Mouse (Mus musculus) intestine, postnatal 0 days (tissue): ENCODE data around the gene AW549877. TPM values are rescaled to one million over a fixed set of nuclear protein-coding genes. Genes with fewer than 3 reads are reported as not detected.

ENCODE experiments used
- ATAC-seq: fragments of 200-750 bp; cut with Nextera tagmentation; 2 replicates; pipeline ENCODE4 v1.8.0; 2017; ENCODE audit warnings: mild to moderate bottlenecking, moderate TSS enrichment, moderate library complexity
- H3K27ac ChIP-seq: fragments of 300-500 bp; sonication (generic); 2 replicates; pipeline ENCODE4 v1.5.1; 2014; ENCODE audit warnings: mild to moderate bottlenecking, low read depth, low read length, moderate library complexity
- H3K27me3 ChIP-seq: fragments of 300-500 bp; sonication (generic); replicated peaks from 2 replicates; pipeline ENCODE4 v1.6.1; 2014; ENCODE audit warnings: low read length, mixed read lengths; ENCODE audit not compliant: control insufficient read depth, insufficient read depth
- H3K36me3 ChIP-seq: fragments of 300-500 bp; sonication (generic); 2 replicates; pipeline ENCODE4 v1.6.1; 2014; ENCODE audit warnings: mild to moderate bottlenecking, moderate library complexity; ENCODE audit not compliant: control insufficient read depth, insufficient read depth
- H3K4me1 ChIP-seq: fragments of 300-500 bp; sonication (generic); replicated peaks from 2 replicates; pipeline ENCODE4 v1.6.1; 2014; ENCODE audit warnings: antibody characterized with exemption, low read length, mixed read lengths; ENCODE audit not compliant: control insufficient read depth, insufficient read depth
- H3K4me2 ChIP-seq: fragments of 300-500 bp; sonication (generic); replicated peaks from 2 replicates; pipeline ENCODE4 v1.6.1; 2014; ENCODE audit warnings: low read depth, mild to moderate bottlenecking, moderate library complexity
- H3K4me3 ChIP-seq: fragments of 300-500 bp; sonication (generic); 2 replicates; pipeline ENCODE4 v1.5.1; 2014; ENCODE audit warnings: low read depth, low read length
- H3K9ac ChIP-seq: fragments of 300-500 bp; sonication (generic); 2 replicates; pipeline ENCODE4 v1.6.1; 2014; ENCODE audit warnings: mild to moderate bottlenecking, low read depth, low read length
- H3K9me3 ChIP-seq: fragments of 300-500 bp; sonication (generic); 2 replicates; pipeline ENCODE4 v1.6.1; 2016; ENCODE audit warnings: mixed run types; ENCODE audit not compliant: control insufficient read depth
- CTCF ChIP-seq: sonication (generic); IDR thresholded peaks from 2 replicates; pipeline ENCODE4 v1.5.1; 2016; ENCODE audit warnings: low read depth, mild to moderate bottlenecking, control low read depth, antibody characterized with exemption, moderate library complexity
- WGBS: fragments of 180-500 bp; shearing (Covaris S2); extraction: QIAGEN DNeasy Blood & Tissue Kit; methylation state at CpG from one replicate; pipeline ENCODE4 v1.1.7; 2014; 5-methylcytosine and 5-hydroxymethylcytosine counted together
- polyA plus RNA-seq: library from polyadenylated mRNA; unstranded; fragments of >200 nt; fragmentation: Nextera tagmentation; extraction: Ambion mirVana; gene quantifications from 2 replicates; pipeline ENCODE4 v1.2.1, GENCODE M21; 2015

Gene AW549877
- polyA plus RNA-seq, 1 experiment from 2014 or later = 13.5 TPM

DNA sequence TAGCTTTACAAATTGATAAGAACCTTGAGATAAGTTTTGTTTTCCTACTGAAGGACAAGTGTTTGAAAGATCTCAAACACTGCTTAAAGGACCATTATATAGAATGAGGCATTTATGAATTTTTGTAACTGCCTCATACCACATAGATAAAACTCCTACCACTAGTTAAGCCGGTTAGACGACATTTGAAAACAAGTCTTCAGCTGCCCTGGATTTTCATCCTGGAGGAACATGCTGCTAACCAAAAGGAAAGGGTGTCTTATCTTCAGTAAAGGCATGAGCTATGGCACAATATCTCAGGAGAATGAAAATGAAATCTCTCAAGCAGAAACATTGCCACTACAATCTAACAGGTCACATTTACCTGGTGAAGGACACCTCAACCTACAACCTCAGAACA is 28.2 kb upstream of the AW549877 start:
- H3K27ac ChIP-seq = no peak overlapping the region
- H3K27me3 ChIP-seq = no peaks in the 10 kb centered on the region
- no peak overlapping the region for H3K4me2 ChIP-seq
- no peaks in the 10 kb centered on the region for H3K36me3 ChIP-seq
- TF ChIP-seq CTCF = no peak
- ATAC-seq = no peak
- no peak overlapping the region for H3K4me3 ChIP-seq
- WGBS = 57% methylated on average over 2 of the region's 2 CpGs
- H3K9ac ChIP-seq = no peak overlapping the region
- no peaks in the 10 kb centered on the region for H3K4me1 ChIP-seq
- H3K9me3 ChIP-seq = no peaks in the 10 kb centered on the region

DNA sequence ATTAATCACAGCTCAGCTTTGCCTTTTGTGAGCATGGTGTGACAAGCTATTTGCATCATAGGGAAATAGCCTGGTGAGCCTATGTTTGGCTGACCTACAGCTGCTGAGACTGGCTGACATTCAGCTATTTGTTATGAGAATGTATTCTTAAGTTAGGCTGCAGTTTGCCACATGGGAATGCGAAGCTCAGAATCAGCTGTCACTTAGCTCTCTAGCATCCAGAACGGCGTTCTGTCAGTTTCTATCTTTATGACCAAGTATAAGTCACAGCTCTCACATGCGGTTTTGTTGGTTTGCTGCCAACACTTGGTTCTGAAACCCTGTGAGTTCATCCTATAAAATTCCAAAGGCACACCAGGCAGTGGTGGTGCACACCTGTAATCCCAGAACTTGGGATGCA is 25.2 kb upstream of the AW549877 start:
- TF ChIP-seq CTCF = no peak
- Histone ChIP-seq H3K4me3 (no peak overlapping the region), H3K27me3 (no peaks in the 10 kb centered on the region), H3K27ac (no peak overlapping the region), H3K9me3 (no peaks in the 10 kb centered on the region), H3K4me1 (no peaks in the 10 kb centered on the region), H3K4me2 (no peak overlapping the region), H3K9ac (no peak overlapping the region), H3K36me3 (no peaks in the 10 kb centered on the region)
- WGBS = 50% methylated on average over 4 of the region's 4 CpGs
- no peak for ATAC-seq

DNA sequence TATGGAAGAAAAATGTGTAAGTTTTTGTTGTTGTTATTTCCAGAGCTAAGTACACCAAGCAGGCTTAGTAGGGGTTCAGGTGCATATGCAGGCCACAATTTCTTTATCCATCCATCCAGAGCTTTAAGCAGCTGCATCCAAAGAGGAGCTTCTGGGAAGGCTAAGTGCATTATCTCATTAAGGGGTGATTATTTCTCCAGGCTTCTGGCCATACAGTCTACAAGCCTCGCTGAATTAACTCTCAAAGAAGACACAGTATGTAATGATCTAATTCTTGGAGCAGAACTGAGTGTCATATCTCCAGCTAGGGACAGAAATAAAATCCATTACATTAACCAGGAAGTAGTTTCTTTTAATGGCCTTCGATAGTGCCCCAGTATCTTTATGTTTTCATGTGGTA is 18.3 kb upstream of the AW549877 start:
- no peak overlapping the region for H3K4me3 ChIP-seq
- 70% methylated on average over 2 of the region's 2 CpGs for WGBS
- no peaks in the 10 kb centered on the region for H3K9me3 ChIP-seq
- ATAC-seq = no peak
- no peaks in the 10 kb centered on the region for H3K27me3 ChIP-seq
- no peak for TF ChIP-seq CTCF
- H3K27ac ChIP-seq = no peak overlapping the region
- no peak overlapping the region for H3K9ac ChIP-seq
- no peaks in the 10 kb centered on the region for H3K4me1 ChIP-seq
- H3K4me2 ChIP-seq = no peak overlapping the region
- H3K36me3 ChIP-seq = no peaks in the 10 kb centered on the region

DNA sequence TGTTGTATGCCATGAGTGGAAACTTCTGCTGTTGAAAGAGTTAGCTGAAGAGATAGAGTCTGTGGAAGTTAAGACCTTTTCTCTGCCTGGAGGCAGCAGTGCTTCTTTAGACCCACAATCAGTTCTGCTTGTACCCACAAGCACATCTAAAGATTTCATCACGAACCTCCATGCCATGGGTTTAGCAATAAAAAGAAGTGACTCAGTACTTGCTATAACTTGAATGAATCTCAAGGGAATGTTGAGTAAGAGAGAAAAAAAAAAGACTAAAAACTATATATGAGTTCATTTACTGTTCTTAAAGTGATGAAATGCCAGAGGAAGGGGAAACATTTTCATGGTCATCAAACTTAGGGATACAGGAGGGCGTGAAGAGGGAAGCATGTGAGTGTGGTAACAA is 5.0 kb upstream of the AW549877 start:
- no peak for TF ChIP-seq CTCF
- Histone ChIP-seq H3K27me3 (no peaks in the 10 kb centered on the region), H3K4me2 (no peak overlapping the region), H3K4me1 (no peaks in the 10 kb centered on the region), H3K27ac (no peak overlapping the region), H3K4me3 (no peak overlapping the region), H3K36me3 (no peaks in the 10 kb centered on the region), H3K9me3 (no peaks in the 10 kb centered on the region), H3K9ac (no peak overlapping the region)
- 77% methylated on average over 2 of the region's 2 CpGs for WGBS
- ATAC-seq = no peak

DNA sequence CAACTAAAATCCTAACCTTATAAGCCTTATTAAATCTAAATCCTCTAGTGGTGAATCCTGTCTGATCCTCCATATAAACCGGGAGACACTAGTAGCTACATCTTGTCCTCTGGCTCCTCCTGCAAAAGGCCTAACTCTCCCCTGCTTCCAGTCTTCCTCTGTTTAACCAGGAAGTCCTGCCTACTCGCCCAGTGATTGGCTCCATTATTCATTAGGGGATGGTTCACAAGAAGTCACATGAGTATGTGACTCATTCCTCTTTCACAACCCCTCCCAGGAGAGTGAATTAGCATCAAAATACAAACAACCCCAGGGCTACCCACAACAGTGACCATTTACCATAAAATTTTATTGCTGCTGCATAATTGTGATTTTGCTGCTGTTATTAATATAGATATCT is 3.6 kb upstream of the AW549877 start:
- H3K9ac ChIP-seq = no peak overlapping the region
- TF ChIP-seq CTCF = no peak
- no peak overlapping the region for H3K27ac ChIP-seq
- H3K27me3 ChIP-seq = no peaks in the 10 kb centered on the region
- H3K4me1 ChIP-seq = no peaks in the 10 kb centered on the region
- no peak for ATAC-seq
- H3K36me3 ChIP-seq = no peaks in the 10 kb centered on the region
- 83% methylated on average over 2 of the region's 2 CpGs for WGBS
- H3K9me3 ChIP-seq = no peaks in the 10 kb centered on the region
- no peak overlapping the region for H3K4me2 ChIP-seq
- no peak overlapping the region for H3K4me3 ChIP-seq

DNA sequence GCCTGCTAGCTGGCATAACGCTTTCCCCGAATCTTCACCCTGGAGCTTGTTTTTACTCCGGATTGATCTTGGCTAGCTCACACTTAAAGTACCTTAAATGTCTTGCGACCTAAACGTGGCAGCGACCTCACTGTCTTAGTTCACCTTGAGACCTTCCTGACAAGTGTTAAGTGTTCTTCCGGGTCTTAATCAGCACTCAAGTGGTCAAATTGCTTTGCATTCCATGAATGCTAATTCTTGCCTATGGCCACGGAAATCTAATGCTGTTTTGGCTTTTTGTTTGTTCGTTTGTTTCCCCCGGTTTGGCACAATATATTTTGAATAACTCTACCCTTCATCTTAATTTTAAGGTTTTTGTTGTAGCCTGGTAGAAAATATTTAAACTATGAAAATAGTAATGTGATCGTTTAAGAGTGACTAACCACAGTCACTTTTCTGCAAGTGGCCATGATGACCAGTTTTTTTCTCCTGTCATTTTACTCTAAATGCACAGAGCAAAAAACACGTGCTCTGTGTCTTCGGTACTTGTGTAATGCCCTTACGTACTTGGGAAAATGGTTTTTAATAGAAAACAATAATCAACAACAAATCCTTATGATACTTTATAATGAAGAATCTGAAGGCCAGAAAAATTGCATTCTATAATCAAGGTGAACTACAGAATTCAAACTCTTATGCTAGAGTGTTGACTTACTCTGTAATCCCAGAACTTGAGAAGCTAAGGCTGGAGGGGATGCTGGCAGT is 895 bp upstream of the AW549877 start:
- H3K4me3 ChIP-seq = peak overlapping the region; percentile 89
- TF ChIP-seq CTCF = no peak
- H3K4me1 ChIP-seq = no peaks in the 10 kb centered on the region
- peaks cover 5% of the 10 kb centered on the region; the same call in 1 of the 2 replicates for H3K36me3 ChIP-seq
- H3K4me2 ChIP-seq = peak overlapping the region; percentile 67
- H3K9me3 ChIP-seq = no peaks in the 10 kb centered on the region
- ATAC-seq = peak; percentile 11
- peak overlapping the region; percentile 89 for H3K27ac ChIP-seq
- 20% methylated on average over 14 of the region's 14 CpGs for WGBS
- peak overlapping the region; percentile 57 for H3K9ac ChIP-seq
- no peaks in the 10 kb centered on the region for H3K27me3 ChIP-seq
